Comparison of ENCODE assay signal across 10 mouse cellular contexts in genomic region chr2:120134453-120135075, GRCm38 (mm10). TPM values are rescaled to one million over a fixed set of nuclear protein-coding genes. Genes with fewer than 3 reads are reported as not detected.
A peak's percentile ranks its signal among the peaks of the same experiment; 100 is the strongest.
DNase-seq lines count a peak whose midpoint lies in the region; ATAC-seq and TF ChIP-seq lines count a peak whose summit lies in the region.
"Had no signal": no experiment of that assay in that cellular context is flagged by ENCODE, and none has a peak within 500 bp of the region (broad histone marks: within the 10 kb centered on the region; RNA-seq: fewer than 3 reads in every experiment).

No protein-coding gene starts in this region.

- TF ChIP-seq EP300 in liver, postnatal 0 days (IDR thresholded peaks at IDR 0.05; ENCODE audit: low read depth) = no peak

- intact Hi-C loops in gastrocnemius, postnatal 36 days (cut with DNase I) = no loop called here

- H3K9ac ChIP-seq in liver, postnatal 0 days (replicated peaks) = no peak overlapping the region
- H3K9ac ChIP-seq: forebrain, embryonic 15.5 days had no signal

- no peaks in the 10 kb centered on the region for H3K36me3 ChIP-seq in spleen, adult 2 months (ENCODE audit: control insufficient read depth, insufficient read depth, low read length)
- peaks cover 8% of the 10 kb centered on the region; the same call in 1 of the 2 replicates for H3K36me3 ChIP-seq in liver, postnatal 0 days (replicated peaks; ENCODE audit: insufficient read depth, low read length)
- H3K36me3 ChIP-seq: forebrain, embryonic 15.5 days had no signal

- H3K4me2 ChIP-seq in liver, postnatal 0 days (ENCODE audit: low read depth, low read length) = no peak overlapping the region
- H3K4me2 ChIP-seq: forebrain, embryonic 15.5 days had no signal

- ATAC-seq in liver, postnatal 0 days = no peak
- no peak for ATAC-seq in cerebellum, adult (ENCODE audit: insufficient number of reproducible peaks, low FRiP score, low TSS enrichment)
- ATAC-seq: forebrain, embryonic 15.5 days had no signal

- TF ChIP-seq CTCF in spleen, adult 2 months (IDR thresholded peaks at IDR 0.05; ENCODE audit: extremely low read depth, insufficient read depth, insufficient read length, insufficient replicate concordance) = no peak
- no peak for TF ChIP-seq CTCF in liver, postnatal 0 days (IDR thresholded peaks at IDR 0.05; ENCODE audit: low read depth)

- no peaks in the 10 kb centered on the region for H3K9me3 ChIP-seq in liver, postnatal 0 days (ENCODE audit: low read length)
- H3K9me3 ChIP-seq: forebrain, embryonic 15.5 days had no signal

- peaks cover 37% of the 10 kb centered on the region; the same call in 1 of the 2 replicates for H3K4me1 ChIP-seq in spleen, adult 2 months (ENCODE audit: control insufficient read depth, insufficient read depth, insufficient read length)
- H3K4me1 ChIP-seq in liver, postnatal 0 days (ENCODE audit: insufficient read depth) = no peaks in the 10 kb centered on the region
- H3K4me1 ChIP-seq: forebrain, embryonic 15.5 days had no signal

- DNase-seq in gastrocnemius, adult 18-20 months (ENCODE audit: low spot score) = peak; percentile 54
- no peak for DNase-seq in gastrocnemius, postnatal 36 days
- peak in 1 of 2 experiments; percentile 41 for DNase-seq in spleen, adult 2 months (ENCODE audit: low read depth in 1 of 2, low spot score in 2 of 2)
- DNase-seq in spleen, postnatal 14 days (ENCODE audit: low spot score in 2 of 2) = no peak
- DNase-seq in liver, postnatal 0 days = no peak
- DNase-seq in thymus, postnatal 14 days = no peak
- no peak for DNase-seq in cerebellum, adult 9-11 months
- DNase-seq: right cerebral cortex, postnatal 25 days had no signal

- no peaks in the 10 kb centered on the region for H3K27me3 ChIP-seq in spleen, adult 2 months (ENCODE audit: control insufficient read depth, insufficient read depth, low read length)
- no peaks in the 10 kb centered on the region for H3K27me3 ChIP-seq in liver, postnatal 0 days (ENCODE audit: insufficient read depth, low read length)
- H3K27me3 ChIP-seq: forebrain, embryonic 15.5 days had no signal

- TF ChIP-seq POLR2A in spleen, adult 2 months (IDR thresholded peaks at IDR 0.05; ENCODE audit: low read depth, low read length) = no peak

- peak overlapping the region; percentile 89 for H3K27ac ChIP-seq in spleen, adult 2 months (ENCODE audit: insufficient read depth, low read length)
- H3K27ac ChIP-seq in liver, postnatal 0 days (ENCODE audit: low read depth) = 0 out of 2 replicates have a peak overlapping the region, but pooled peaks have one; percentile 18
- H3K27ac ChIP-seq: forebrain, embryonic 15.5 days had no signal

- H3K4me3 ChIP-seq in spleen, adult 2 months (ENCODE audit: extremely low read depth, insufficient read depth, insufficient read length) = no peak overlapping the region
- no peak overlapping the region for H3K4me3 ChIP-seq in liver, postnatal 0 days (ENCODE audit: low read depth, low read length)
- H3K4me3 ChIP-seq: forebrain, embryonic 15.5 days had no signal

RNA-seq across cellular contexts. Expression of gene Ehd4, which starts 19.8 kb away (rescaled TPM):
- 10 to 100 TPM; 27.1 to 31.2 TPM for total RNA-seq in gastrocnemius, adult 18-20 months (2021)
- total RNA-seq in gastrocnemius, postnatal 36 days (2021) = 10 to 100 TPM; 35.9 to 40.7 TPM
- polyA plus RNA-seq in spleen, adult 2 months (2012; rRNA removed) = 32.0 and 35.4 TPM in 2 replicates
- polyA plus RNA-seq in liver, postnatal 0 days (2015; fragmentation: Nextera tagmentation; extraction: Ambion mirVana) = 20.8 and 29.2 TPM in 2 replicates
